Mouse (Mus musculus) CD4-positive, CD25-positive, alpha-beta regulatory T cell, adult 2 months (primary cell): ENCODE measurements at regions not wholly inside any gene's neighbourhood (a gene's known extent, or its start where the extent isn't known, plus 50 kb on each side); places are given as distances from the start of the nearest gene placed in this dataset.

Experiments used
- DNase-seq: peaks from one replicate; pipeline ENCODE4 v3.0.0-alpha.2; 2012; ENCODE audit warnings: low read depth, low spot score

GRCm38 (mm10) chr13:60007593-60007992 is 169.6 kb downstream of the Gas1 start:
- no peak for DNase-seq

- DNase-seq = no peak
Measured at GRCm38 (mm10) chr13:60007031-60007430, 170.1 kb downstream of the Gas1 start.

GRCm38 (mm10) chr13:60004611-60005010 is 172.6 kb downstream of the Gas1 start:
- no peak for DNase-seq

- no peak for DNase-seq
Measured at GRCm38 (mm10) chr13:60002098-60002497, 175.1 kb downstream of the Gas1 start.

GRCm38 (mm10) chr13:60001637-60002036 is 175.5 kb downstream of the Gas1 start:
- no peak for DNase-seq

- no peak for DNase-seq
Measured at GRCm38 (mm10) chr13:60000618-60001347, 176.4 kb downstream of the Gas1 start.

GRCm38 (mm10) chr13:59997431-59997830 is 174.5 kb upstream of the Tut7 start:
- no peak for DNase-seq

GRCm38 (mm10) chr13:59996146-59996814 is 173.3 kb upstream of the Tut7 start:
- no peak for DNase-seq

GRCm38 (mm10) chr13:59992780-59993501 is 170.0 kb upstream of the Tut7 start:
- no peak for DNase-seq

- DNase-seq = no peak
Measured at GRCm38 (mm10) chr13:59992346-59992745, 169.4 kb upstream of the Tut7 start.

GRCm38 (mm10) chr13:59990402-59991280 is 167.7 kb upstream of the Tut7 start:
- no peak for DNase-seq

GRCm38 (mm10) chr13:59988393-59988965 is 165.5 kb upstream of the Tut7 start:
- DNase-seq = no peak

- no peak for DNase-seq
Measured at GRCm38 (mm10) chr13:59976425-59976824, 153.5 kb upstream of the Tut7 start.

- DNase-seq = no peak
Measured at GRCm38 (mm10) chr13:59972093-59972427, 149.1 kb upstream of the Tut7 start.

GRCm38 (mm10) chr13:59971231-59972092 is 148.5 kb upstream of the Tut7 start:
- no peak for DNase-seq

- no peak for DNase-seq
Measured at GRCm38 (mm10) chr13:59970430-59970829, 147.5 kb upstream of the Tut7 start.

GRCm38 (mm10) chr13:59969484-59969883 is 146.5 kb upstream of the Tut7 start:
- no peak for DNase-seq

GRCm38 (mm10) chr13:59968584-59969240 is 145.8 kb upstream of the Tut7 start:
- no peak for DNase-seq

- no peak for DNase-seq
Measured at GRCm38 (mm10) chr13:59966535-59967255, 143.7 kb upstream of the Tut7 start.
